Mouse (Mus musculus) liver, embryonic 11.5 days (tissue): Measurements from ENCODE around the gene Pttg1ip. TPM values are rescaled to one million over a fixed set of nuclear protein-coding genes. Genes with fewer than 3 reads are reported as not detected.
A peak's percentile ranks its signal among the peaks of the same experiment; 100 is the strongest.

ENCODE experiments used
- ATAC-seq: fragments of 200-750 bp; cut with Nextera tagmentation; replicated peaks from 2 replicates; pipeline ENCODE4 v1.8.0; 2017; ENCODE audit warnings: moderate number of reproducible peaks, mild to moderate bottlenecking, moderate TSS enrichment, moderate library complexity; ENCODE audit not compliant: low FRiP score
- DNase-seq: peaks from one replicate; pipeline ENCODE4 v3.0.0-alpha.2; 2017; ENCODE audit warnings: low spot score
- H3K27ac ChIP-seq: fragments of 300-500 bp; sonication (generic); 2 replicates; pipeline ENCODE4 v1.5.1; 2014; ENCODE audit warnings: mild to moderate bottlenecking, low read depth, low read length, control low read depth
- H3K27me3 ChIP-seq: fragments of 300-500 bp; sonication (generic); replicated peaks from 2 replicates; pipeline ENCODE4 v1.6.1; 2014; ENCODE audit warnings: low read length, mixed read lengths; ENCODE audit not compliant: control insufficient read depth, insufficient read depth
- H3K36me3 ChIP-seq: fragments of 300-500 bp; sonication (generic); 2 replicates; pipeline ENCODE4 v1.6.1; 2014; ENCODE audit warnings: mild to moderate bottlenecking, low read length, moderate library complexity, mixed read lengths; ENCODE audit not compliant: control insufficient read depth, insufficient read depth
- H3K4me1 ChIP-seq: fragments of 300-500 bp; sonication (generic); replicated peaks from 2 replicates; pipeline ENCODE4 v1.6.1; 2014; ENCODE audit warnings: low read length, mixed read lengths; ENCODE audit not compliant: control insufficient read depth, insufficient read depth
- H3K4me2 ChIP-seq: fragments of 300-500 bp; sonication (generic); 2 replicates; pipeline ENCODE4 v1.6.1; 2014; ENCODE audit warnings: mild to moderate bottlenecking, control low read depth, moderate library complexity
- H3K4me3 ChIP-seq: fragments of 300-500 bp; sonication (generic); 2 replicates; pipeline ENCODE4 v1.5.1; 2014; ENCODE audit warnings: low read depth, low read length, control low read depth
- H3K9ac ChIP-seq: fragments of 300-500 bp; sonication (generic); 2 replicates; pipeline ENCODE4 v1.6.1; 2014; ENCODE audit warnings: low read depth, low read length, control low read depth
- H3K9me3 ChIP-seq: fragments of 300-500 bp; sonication (generic); 2 replicates; pipeline ENCODE4 v1.6.1; 2016; ENCODE audit warnings: low read length, inconsistent platforms, mixed read lengths; ENCODE audit not compliant: control insufficient read depth
- WGBS: fragments of 180-500 bp; shearing (Covaris S2); extraction: QIAGEN DNeasy Blood & Tissue Kit; methylation state at CpG from one replicate; pipeline ENCODE4 v1.1.7; 2014; 5-methylcytosine and 5-hydroxymethylcytosine counted together
- polyA plus RNA-seq: library from polyadenylated mRNA; unstranded; fragments of >200 nt; fragmentation: Nextera tagmentation; extraction: Ambion mirVana; gene quantifications from 2 replicates; pipeline ENCODE4 v1.2.1, GENCODE M21; 2014

Pttg1ip gene
- polyA plus RNA-seq, result 94.0 and 99.7 TPM in 2 replicates

DNA sequence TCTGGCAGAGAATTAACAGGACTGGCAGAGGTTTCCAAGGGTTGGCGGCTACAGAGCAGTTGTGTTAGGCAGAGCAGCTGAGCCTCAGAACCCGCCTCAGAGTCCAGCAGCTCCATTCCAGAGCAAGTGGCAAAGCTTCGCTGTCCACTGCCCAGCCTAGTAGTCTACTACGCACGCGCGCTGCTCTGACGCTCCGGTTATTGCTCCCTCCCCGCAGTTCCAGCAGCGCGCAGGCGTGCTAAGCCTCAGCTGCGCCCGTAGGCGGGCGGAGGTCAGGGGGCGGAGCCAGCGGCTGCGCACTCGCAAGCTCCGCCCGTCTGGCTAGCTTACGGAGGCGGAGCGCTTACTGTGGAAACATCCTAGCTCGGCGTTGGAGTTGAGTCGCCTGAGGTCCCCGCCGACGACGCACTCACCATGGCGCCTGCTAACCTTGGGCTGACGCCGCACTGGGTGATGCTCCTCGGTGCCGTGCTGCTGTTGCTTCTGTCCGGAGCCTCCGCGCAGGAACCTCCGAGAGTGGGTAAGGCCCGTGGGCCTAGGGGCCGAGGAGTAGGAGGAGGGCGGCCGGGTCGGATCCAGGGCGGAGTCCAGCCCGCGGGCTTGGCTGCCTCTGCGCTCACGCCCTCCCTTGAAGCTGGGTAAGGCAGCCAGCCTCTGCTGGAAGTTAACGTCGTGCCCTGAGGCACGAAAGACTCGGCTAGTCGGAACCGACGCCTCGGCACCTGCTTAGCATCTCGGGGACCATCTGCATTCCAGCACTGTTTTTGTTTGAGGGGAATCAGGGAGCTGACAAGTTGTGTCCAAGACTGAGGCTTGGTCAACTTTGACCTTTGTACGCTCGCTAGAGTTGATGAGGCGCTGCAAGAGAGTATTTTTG lies at the start of gene Pttg1ip:
Pttg1ip (plus strand) TSS at position 313 of the 877 bp plus-strand sequence.
- ATAC-seq (peak; percentile 93), DNase-seq (peak; percentile 92)
- no peaks in the 10 kb centered on the region for H3K9me3 ChIP-seq
- H3K4me2 ChIP-seq, result peak within 1 kb of the TSS; percentile 72
- H3K27me3 ChIP-seq, result no peaks in the 10 kb centered on the region
- H3K27ac ChIP-seq, result peak within 1 kb of the TSS; percentile 85
- H3K4me1 ChIP-seq, result peaks cover 30% of the 10 kb centered on the region
- WGBS, result under 1% methylated on average over 64 of the region's 64 CpGs
- peaks cover 2% of the 10 kb centered on the region; the same call in 1 of the 2 replicates for H3K36me3 ChIP-seq
- H3K9ac ChIP-seq, result peak within 1 kb of the TSS; percentile 64
- H3K4me3 ChIP-seq, result peak within 1 kb of the TSS; percentile 64

DNA sequence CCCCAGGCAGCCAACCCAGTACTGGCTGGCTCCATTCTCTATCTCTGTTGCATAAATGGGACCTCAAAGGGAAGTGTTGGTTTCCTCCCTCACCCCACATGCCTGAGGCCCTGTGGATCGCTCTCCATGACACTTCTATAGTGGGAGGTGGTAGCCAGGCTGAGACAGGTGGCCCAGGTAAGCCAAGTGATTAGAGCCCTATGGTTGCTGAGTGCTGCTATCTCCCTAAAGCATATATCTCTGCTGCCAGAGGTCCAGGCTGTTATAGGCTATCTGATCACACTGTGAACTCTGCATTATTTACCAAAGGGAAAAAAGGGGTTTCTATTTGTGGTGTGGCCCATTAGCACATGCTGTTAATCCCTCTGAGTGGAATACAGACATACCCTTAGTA lies 49.5 kb upstream of the Pttg1ip start:
- Histone ChIP-seq H3K9me3 (no peaks in the 10 kb centered on the region), H3K27me3 (no peaks in the 10 kb centered on the region), H3K36me3 (no peaks in the 10 kb centered on the region), H3K4me2 (peak overlapping the region; percentile 61), H3K4me3 (no peak overlapping the region), H3K4me1 (peaks cover 25% of the 10 kb centered on the region), H3K9ac (no peak overlapping the region), H3K27ac (peak overlapping the region; percentile 78)
- DNase-seq, result no peak
- WGBS, result 50% methylated on average over 1 of the region's 1 CpGs
- peak; percentile 33; the same call in 1 of the 2 replicates for ATAC-seq

DNA sequence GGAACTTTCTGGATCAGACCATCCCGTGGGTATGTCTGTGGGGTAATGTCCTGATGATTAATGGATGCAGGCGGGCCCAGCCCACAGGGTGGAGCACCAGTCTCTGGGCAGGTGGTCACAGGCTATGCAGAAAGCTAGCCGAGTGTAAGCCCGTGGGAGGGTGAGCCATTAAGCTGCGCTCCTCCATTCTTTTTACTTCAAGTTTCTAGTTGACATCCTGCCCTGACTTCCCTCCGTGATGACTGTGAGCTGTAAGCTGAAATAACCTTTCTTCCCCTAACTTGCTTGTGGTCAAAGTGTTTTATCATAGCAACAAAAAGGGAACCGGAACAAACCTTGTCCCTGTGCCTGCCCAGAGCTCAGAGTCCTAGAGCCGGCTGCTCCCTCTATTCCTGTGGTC lies 44.8 kb upstream of the Pttg1ip start:
- peaks cover 3% of the 10 kb centered on the region; the same call in 1 of the 2 replicates for H3K4me1 ChIP-seq
- H3K4me3 ChIP-seq, result no peak overlapping the region
- H3K27me3 ChIP-seq, result no peaks in the 10 kb centered on the region
- no peak overlapping the region for H3K27ac ChIP-seq
- H3K9me3 ChIP-seq, result no peaks in the 10 kb centered on the region
- no peak overlapping the region for H3K9ac ChIP-seq
- no peak for DNase-seq
- H3K36me3 ChIP-seq, result no peaks in the 10 kb centered on the region
- WGBS, result 54% methylated on average over 8 of the region's 8 CpGs
- ATAC-seq, result no peak
- H3K4me2 ChIP-seq, result no peak overlapping the region

DNA sequence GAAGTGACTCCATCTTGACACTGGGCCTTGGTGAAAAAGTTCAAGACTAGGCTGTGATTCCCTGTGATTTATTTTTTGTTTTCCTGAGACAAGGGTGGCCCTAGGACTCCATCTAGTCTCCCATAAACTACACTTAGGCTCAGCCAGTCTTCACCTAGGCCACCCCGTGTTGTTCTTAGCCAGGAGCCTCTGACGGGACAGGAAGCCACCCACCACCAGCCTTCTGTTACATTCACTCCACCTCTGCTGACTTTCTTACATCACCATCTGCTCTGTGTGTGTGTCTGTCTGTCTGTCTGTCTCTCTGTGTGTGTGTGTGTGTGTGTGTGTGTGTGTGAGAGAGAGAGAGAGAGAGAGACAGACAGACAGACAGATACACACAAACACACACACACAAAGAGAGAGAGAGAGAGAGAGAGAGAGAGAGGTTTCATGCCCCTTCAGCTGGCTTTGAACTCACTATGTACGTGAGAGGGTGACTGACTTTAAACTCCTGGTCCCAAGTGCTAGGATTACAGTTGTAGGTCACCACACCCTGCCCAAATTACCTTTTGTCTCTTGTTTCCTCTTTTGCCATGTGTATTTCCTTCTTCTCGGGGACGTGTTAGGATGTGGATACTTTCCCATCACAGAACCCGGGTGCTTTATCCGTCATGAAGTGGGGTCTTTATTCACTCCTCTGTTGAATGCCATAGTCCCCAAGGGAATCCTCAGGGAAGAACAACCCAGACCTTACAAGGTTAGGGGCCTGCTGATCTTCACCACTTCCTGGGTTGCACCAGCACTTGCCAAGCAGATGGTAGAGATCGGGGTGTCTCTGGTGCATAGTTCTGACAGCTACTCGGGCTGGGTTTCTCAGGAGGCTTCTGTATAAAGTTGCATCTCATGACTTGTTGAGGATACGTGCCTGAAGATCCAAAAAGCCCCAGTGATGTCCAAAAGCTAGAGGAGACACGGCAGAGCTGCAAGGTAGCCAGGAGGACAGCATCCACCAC lies 44.0 kb upstream of the Pttg1ip start:
- Histone ChIP-seq H3K9ac (no peak overlapping the region), H3K36me3 (no peaks in the 10 kb centered on the region), H3K27me3 (no peaks in the 10 kb centered on the region), H3K4me1 (no peaks in the 10 kb centered on the region), H3K4me2 (no peak overlapping the region), H3K9me3 (no peaks in the 10 kb centered on the region), H3K27ac (no peak overlapping the region), H3K4me3 (no peak overlapping the region)
- DNase-seq (no peak), ATAC-seq (no peak)
- 77% methylated on average over 11 of the region's 11 CpGs for WGBS

DNA sequence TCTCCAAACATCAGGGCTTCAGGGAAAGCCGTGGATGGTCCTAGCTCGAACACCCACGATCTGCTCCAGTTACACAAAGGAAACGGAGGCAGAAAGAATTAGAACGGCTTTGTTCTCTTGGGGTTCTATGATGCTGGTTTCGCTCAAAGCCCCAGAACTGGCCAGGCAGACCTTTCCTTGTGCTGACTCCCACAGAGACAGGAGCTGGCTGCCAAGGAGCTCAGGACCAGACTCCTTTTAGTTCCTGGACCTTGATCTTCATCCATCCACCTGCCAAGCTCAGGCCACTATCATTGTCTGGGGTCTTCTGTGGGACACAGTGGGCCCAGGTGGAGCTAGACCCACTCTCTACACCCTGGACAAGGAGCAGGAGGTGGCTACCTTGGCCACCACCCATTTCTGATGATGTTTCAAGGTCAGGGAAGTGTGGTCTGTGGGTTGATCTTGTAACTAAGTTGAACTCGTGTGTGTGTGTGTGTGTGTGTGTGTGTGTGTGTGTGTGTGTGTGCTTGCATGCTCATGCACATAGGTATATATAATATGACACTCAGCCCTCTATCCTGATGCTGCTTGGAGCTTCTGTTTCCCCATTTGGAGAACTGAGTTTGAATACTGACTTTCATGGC lies 42.1 kb upstream of the Pttg1ip start:
- H3K4me1 ChIP-seq, result no peaks in the 10 kb centered on the region
- ATAC-seq (no peak), DNase-seq (no peak)
- H3K4me2 ChIP-seq, result no peak overlapping the region
- H3K27ac ChIP-seq, result no peak overlapping the region
- no peak overlapping the region for H3K9ac ChIP-seq
- H3K4me3 ChIP-seq, result no peak overlapping the region
- H3K36me3 ChIP-seq, result no peaks in the 10 kb centered on the region
- no peaks in the 10 kb centered on the region for H3K9me3 ChIP-seq
- no peaks in the 10 kb centered on the region for H3K27me3 ChIP-seq
- 84% methylated on average over 7 of the region's 7 CpGs for WGBS

DNA sequence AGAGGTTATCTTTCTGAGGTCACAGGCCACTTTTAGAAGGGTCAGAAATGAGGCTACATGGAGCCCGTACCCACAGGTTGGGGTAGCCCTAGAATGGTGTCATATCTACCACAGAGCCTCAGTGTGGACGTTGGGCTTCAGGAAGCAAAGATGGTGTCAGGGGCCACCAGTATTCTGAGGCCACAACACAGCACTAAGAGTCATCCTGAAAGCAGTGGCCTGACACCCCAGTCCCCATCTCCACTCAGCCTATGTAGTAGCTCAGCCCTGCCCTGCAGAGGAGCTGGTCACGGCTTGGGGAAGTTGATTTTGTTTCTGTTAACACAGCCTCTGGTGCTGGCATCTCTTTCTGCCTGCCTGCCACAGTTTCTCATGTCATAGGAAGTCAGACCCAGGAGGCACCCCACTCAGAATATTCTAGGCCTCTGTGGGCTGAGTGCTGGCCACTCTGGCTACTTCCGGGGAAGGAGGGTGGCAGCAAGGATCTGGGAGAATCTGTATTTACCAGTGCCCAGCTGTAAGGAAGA lies 40.9 kb upstream of the Pttg1ip start:
- Histone ChIP-seq H3K27me3 (no peaks in the 10 kb centered on the region), H3K27ac (no peak overlapping the region), H3K9ac (no peak overlapping the region), H3K4me3 (no peak overlapping the region), H3K9me3 (no peaks in the 10 kb centered on the region), H3K4me2 (no peak overlapping the region), H3K36me3 (no peaks in the 10 kb centered on the region), H3K4me1 (no peaks in the 10 kb centered on the region)
- ATAC-seq, result no peak
- WGBS, result 61% methylated on average over 4 of the region's 4 CpGs
- no peak for DNase-seq

DNA sequence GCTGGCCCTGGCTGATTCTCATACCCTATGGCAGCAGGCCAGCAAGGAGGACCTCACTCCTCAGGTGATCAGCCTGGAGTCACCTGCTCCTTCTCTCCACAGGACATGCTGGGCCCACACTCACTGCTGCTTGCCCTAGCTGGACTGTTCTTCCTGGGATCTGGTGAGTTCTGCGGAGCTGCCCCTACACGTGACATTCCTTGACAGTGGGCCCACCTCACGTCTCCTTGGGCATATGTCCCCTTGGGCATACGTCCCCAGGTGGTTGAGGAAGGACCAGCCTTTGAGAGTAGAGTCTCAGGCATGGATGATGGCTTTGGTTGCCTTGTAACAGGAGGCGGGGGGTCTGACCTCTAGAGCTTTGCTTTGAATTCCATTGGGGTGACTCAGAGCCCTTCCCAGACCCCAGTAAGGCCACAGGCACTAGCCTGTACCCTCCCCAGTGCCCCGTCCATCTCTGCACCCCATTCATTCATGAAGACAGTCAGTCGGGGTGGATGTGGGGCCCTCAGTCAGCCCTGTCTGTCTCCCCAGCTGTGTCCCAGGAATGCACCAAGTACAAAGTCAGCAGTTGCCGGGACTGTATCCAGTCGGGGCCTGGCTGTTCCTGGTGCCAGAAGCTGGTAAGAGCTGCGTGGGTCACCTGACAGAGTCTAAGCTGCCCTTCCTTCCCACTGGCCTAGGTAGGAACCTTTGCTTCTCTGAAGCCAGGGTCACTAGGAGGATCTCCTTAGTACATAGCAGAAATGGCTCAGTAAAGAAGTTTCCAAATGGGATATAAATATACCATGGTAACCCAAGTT lies 39.5 kb upstream of the Pttg1ip start:
- no peak for ATAC-seq
- WGBS, result 75% methylated on average over 10 of the region's 10 CpGs
- Histone ChIP-seq H3K4me3 (no peak overlapping the region), H3K9me3 (no peaks in the 10 kb centered on the region), H3K9ac (no peak overlapping the region), H3K27ac (no peak overlapping the region), H3K27me3 (no peaks in the 10 kb centered on the region), H3K4me1 (no peaks in the 10 kb centered on the region), H3K4me2 (no peak overlapping the region), H3K36me3 (no peaks in the 10 kb centered on the region)
- no peak for DNase-seq
